Mouse (Mus musculus) heart, postnatal 14 days (tissue): ENCODE measurements around the gene Ccn1. TPM values are rescaled to one million over a fixed set of nuclear protein-coding genes. Genes with fewer than 3 reads are reported as not detected.

Experiments used
- DNase-seq, 2 experiments: peaks; one replicate each; pipeline ENCODE4 v3.0.0; 2021 to 2022
- intact Hi-C: fragments of 180-260 bp; cut with DNase I; formaldehyde crosslinking; loops from one replicate; pipeline ENCODE4 v1.15.1; 2025
- long read RNA-seq, 2 experiments: library from polyadenylated mRNA; stranded (forward); transcript quantifications; one replicate each; pipeline ENCODE4 v2.0.0; 2021
- total RNA-seq, 2 experiments: library from RNA; stranded (reverse); gene quantifications; 2 replicates each; pipeline ENCODE4 v1.2.3; 2021

Ccn1 gene
- 10 to 100 TPM; 29.1 to 29.7 TPM for total RNA-seq
- long read RNA-seq, experiment 1, transcript Ccn1-201 (5 exons, 2,019 nt), result major isoform, 29 of 33 reads
- long read RNA-seq, experiment 1, partial matches to known transcripts, result 1 of 33 reads
- long read RNA-seq, experiment 1, other reads (novel, unspliced or antisense), result 3 of 33 reads
- long read RNA-seq, experiment 2, transcript Ccn1-201 (5 exons, 2,019 nt), result major isoform, 43 of 45 reads
- long read RNA-seq, experiment 2, partial matches to known transcripts, result 2 of 45 reads
- long read RNA-seq, experiment 2, other reads (novel, unspliced or antisense), result 0 of 45 reads

DNA sequence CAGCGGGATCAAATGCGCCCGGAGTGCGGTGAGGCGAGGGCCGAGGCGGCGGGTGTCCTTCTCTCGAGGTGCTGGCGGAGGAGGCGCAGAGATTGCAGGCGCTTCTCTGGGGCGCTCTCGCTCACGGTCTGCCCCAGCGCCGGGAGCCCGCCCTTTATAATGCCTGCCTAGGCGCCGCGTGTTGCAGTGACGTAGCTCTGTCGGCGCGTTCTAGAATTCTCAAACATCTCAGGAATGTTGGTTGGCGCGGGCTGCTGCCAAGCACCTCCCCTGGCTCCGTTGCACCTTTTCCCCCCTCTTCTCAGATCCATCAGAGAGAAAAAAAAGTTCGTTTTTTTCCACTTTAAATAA lies at the start of gene Ccn1:
Gene Ccn1, minus strand, starts transcription at position 130 of the 351 bp plus-strand sequence.
- peak; percentile 89 to 92 for DNase-seq
- intact Hi-C loops, result loop anchor here (2.0 to 5.0 kb wide), 5 partner anchors 57 to 272 kb away; partner anchors contain the start of gene Bcl10

DNA sequence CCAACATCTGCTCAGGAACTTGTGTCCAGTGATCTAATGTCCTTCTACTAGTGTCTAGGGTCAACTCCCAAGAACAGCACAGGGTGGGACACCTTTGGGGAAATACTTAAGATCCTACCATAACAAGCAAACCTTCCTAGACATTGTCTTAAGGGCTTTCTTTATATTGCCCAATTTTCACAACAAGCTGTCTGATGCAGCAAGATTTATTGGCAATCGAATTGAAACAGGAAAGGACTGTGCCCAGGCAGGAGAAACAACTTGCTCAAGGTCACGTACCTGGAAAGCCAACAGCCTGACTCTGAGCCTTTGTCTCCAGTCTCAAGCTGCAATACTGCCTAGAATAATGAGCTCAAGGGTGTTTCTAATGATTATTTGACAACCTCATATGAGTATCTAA lies 43.6 kb upstream of the Ccn1 start:
- DNase-seq, result no peak
- intact Hi-C loops, result no loop called here

DNA sequence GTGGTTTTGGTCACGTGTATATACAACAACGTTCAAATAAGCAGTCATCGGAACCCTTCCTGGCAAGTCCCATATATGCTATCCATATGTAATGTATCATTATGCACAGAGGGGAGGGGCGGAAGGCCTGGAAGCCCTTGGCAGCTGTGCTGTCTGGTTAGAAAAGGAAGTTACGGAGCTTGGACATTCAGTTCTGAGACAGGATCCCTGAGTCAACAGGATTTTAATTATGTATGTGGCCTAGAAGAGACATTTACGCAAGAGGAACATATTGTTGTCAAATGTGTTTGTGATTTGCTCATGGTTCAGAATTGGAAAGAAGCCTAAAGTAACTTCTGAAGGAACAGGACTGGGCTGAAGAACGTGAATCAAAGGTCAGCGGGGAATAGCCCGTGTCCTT lies 42.3 kb upstream of the Ccn1 start:
- intact Hi-C loops, result no loop called here
- DNase-seq, result peak in 1 of 2 experiments; percentile 9

DNA sequence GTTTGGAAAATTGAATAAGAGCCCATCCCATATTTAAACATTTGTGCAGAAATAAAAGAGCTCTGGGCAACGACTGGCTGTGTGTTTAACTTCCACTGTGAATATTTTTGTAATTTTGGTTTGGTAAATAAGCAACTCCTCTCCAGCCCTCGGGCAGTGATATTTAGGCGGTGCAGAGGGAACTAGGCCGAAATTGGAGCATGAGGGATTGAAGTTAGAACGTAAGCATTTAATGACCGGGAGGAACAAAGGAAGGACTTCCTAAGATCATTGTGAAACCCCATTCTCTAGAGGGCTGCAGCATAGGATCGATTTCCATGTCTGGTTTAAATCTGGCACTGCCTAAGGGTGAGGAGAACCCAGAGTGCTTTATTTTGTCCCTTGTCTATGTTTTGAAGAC lies 41.6 kb upstream of the Ccn1 start:
- DNase-seq, result no peak
- intact Hi-C loops, result no loop called here

DNA sequence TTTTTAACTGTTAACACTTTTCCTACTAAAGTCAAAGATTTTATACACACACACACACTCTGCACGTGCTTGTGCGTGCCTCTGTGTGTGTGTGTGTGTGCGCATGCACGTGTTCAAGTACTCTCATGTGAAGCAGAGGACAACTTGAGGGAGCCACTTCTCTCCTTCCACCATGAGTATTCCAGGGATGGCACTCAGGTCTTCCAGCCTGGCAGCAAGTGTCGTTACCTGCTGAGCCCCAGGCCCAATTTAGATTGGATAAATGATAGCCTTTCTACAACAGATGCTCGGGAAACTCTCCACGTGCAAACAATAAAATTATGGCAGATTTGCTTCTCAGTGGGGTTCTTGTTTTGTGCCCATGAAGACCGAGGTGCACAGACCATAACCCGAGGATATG lies 39.5 kb upstream of the Ccn1 start:
- no peak for DNase-seq
- intact Hi-C loops, result no loop called here

DNA sequence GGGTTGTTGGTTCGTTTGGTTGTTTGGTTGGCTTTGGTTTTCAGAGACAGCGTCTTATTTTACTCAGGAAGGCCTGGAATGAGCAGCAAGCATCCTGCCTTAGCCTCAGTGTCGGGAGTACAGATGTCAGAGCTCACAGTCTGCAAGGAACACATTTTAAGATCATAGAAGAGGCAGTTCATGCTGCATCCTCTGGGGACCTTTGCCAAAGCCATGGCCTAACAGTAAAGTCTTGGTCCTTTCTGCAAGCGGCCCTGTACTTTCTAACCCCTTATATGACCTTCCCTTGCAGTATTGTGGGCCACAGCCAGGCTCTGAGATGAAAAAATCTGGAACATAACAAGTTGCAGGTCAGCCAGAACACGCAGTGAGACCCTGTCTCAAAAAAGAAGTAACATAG lies 38.1 kb upstream of the Ccn1 start:
- DNase-seq, result no peak
- intact Hi-C loops, result no loop called here

DNA sequence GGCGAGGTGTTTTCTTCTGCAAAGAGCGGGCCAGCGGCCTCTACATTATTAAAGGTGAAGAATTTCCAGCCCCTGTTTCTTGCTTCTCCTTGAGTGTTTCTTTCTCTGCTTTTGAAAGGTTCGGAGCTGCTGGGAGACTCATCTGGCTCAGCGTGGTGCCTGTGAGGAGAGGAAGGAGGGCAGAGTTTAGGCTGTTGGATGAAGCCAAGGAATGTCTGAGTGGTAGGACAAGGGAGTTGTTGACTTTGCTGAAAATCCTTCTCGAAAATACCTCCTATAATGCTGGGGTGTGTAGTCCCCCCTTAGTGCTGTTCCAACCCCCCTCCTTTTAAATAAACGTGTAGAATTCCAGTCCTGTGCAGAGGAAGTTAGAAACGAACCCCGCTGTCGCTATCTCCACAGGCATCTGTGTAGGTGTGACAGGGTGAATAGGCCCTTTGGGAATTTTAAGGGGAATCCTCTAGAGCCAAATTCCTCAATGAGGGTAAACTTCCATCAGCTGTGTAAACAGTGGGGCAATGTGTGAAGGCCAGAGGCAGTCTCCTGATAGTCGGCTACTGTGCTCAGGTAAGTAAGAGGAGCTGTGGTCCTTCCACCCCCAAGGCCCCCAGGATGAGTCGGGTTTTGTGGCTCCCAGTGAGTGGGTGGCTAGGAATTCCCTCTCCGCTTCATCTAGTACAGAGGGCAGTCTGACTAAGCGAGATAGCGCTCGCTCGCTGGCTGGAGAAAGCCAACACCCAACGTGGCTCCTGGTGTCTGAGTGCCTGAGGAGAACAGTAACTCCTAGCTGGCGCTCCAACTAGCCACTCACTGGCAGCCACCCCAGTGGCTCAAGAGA lies 35.0 kb upstream of the Ccn1 start:
- peak; percentile 20 to 37 for DNase-seq
- intact Hi-C loops, result no loop called here

DNA sequence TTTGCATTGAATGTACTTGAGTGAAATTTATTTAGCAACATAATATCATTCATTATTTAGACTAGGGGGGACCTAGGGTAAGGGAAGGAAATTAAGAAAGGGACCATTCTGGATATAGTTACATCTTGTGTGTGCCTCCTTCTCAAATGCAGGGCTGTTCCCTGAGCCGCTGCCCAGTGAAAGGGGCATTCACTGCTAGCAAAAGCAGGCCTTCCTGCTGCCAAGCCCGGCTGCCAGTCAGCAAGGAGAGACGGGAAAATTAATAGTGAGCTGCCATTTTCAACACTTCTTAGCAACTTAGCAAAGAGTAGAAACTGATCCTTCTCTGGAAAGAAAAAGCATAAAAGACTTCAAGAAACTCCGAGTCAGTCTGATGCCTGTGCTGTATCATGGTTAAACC lies 34.4 kb upstream of the Ccn1 start:
- intact Hi-C loops, result no loop called here

DNA sequence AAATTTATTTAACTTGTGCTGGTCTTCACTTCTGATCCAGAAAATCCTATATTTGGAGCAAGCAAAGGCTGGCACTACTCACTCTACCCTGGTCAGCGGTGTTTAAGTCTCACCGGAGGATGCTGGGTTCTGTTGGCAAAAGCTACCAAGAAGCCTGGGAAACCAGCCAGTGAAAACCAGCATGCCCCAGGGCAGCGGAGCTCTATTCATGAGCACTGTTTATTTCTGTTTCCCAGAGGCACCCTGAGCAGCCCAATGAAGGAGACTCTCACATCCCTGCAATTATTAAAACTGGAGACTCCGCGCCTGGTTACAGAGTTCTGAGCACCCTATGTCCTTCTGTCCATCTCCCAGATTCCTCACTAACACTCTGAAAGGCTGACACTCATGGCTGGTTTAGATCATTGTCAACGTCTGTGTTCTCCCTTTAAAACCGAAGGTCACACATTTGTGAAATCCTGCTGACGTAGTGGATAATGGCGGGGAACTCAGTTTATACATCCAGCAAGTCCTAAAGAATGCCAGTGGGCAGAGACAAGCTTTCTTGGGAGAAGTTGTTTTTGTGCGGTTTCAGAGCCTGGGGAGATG lies 31.7 kb upstream of the Ccn1 start:
- intact Hi-C loops, result no loop called here
- peak; percentile 44 to 56 for DNase-seq

More for the DNA sequence above, 34.4 kb upstream of the Ccn1 start:
- DNase-seq, result no peak

DNA sequence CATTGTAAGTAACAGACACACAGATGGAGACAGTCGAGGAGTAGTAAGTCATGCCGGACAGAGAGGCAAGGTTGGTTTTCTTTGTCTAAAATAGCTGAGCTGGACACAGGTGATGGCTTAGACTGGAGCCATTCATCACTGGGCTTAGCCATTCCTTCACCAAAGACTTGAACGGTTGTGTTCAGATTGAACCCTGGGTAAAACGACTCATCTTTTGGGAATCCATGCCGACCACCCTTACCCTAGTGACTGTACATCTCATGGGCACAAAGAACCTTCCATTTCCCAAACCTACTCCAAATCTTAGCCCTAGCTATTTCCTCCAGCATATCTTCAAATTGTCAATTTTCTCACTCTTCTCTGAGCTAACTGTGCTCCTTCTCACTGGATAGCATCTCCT lies 30.9 kb upstream of the Ccn1 start:
- no peak for DNase-seq
- intact Hi-C loops, result no loop called here

DNA sequence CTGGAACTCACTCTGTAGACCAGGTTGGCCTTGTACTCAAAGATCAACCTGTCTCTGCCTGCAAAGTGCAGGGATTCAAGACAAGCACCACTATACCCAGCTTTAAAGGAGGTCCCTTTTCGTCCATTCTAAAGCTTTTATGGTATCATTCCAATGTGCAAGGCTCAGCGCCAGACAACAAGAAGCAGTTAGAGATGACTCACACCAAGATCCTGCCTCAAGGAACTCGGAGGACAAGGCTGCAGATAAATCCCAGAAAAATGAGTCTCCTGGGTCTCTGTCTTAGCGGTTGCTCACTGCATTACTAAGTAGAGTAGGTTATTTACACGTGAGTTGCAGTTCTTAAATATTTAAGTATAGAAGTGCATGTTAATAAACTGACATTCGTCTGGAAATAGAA lies 26.4 kb upstream of the Ccn1 start:
- no peak for DNase-seq
- intact Hi-C loops, result no loop called here

DNA sequence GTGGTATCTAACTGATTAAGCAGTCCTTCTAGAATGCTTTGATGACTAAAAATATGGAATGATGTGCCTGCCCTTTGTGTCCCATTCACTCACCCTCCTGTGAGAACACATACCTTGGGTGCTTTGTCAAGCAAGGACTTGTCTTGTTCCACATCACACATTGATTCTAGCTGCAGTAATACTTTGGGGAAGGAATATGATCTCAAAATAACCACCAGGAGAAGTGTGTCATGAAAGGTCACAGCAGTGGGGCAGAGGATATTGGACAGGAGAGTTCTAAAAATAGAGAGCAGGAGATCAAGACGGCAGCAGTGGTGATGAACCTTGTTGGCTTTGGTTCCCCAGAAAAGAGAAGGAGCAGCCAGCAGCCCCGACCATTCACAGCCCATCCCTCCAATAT lies 25.0 kb upstream of the Ccn1 start:
- intact Hi-C loops, result no loop called here
- no peak for DNase-seq

DNA sequence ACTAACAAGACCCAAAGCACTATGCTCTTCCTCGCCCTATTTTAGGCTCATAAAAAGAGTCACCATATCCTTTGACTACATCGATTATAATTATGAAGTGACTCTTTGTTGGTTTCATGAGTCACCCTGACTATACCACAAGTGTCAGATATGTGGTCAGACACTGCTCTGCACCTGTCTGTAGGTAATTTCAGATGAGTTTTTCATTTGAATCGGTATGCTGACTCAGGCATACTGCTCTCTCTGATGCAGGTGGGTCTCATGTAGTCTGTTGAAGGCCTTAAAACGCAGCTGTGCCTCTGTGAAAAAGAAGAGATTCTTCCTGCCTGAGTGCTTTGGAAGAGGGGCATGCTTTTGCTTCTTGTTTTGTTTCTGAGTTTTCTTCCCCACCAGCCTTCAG lies 16.6 kb upstream of the Ccn1 start:
- intact Hi-C loops, result no loop called here
- DNase-seq, result no peak

DNA sequence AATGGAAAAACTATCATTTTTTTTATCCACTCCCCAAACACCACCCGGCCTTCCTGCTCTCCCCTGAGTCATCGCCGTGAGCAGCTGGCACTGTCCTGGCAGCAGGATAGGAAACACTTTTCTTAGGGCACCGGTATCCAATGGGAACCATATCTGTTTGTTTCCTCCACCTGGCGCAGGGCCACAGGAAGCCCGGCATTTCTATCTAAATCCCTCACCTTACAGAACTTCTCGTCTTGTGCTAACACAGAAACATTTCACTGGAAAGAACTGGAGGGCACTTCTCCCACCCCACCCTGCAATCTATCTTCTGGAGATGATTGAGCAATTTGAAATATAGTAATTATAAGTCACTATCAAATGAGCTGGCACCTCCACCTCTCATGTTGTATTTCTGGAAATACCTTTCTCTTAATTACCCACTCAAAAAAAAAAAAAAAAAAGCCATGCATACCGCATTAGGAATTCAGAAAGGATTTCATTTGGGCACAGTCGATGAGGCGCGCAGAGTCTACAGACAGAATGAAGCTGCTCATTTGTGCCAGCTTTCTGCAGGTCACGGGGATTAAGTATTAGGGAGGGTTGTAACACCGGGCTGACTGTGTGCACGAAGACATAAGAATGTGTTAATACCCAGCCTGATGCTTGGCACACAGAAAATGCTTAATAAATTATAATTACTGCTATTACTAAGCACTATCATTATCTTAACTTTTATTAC lies 7.4 kb upstream of the Ccn1 start:
- peak; percentile 52 to 57 for DNase-seq
- intact Hi-C loops, result no loop called here

DNA sequence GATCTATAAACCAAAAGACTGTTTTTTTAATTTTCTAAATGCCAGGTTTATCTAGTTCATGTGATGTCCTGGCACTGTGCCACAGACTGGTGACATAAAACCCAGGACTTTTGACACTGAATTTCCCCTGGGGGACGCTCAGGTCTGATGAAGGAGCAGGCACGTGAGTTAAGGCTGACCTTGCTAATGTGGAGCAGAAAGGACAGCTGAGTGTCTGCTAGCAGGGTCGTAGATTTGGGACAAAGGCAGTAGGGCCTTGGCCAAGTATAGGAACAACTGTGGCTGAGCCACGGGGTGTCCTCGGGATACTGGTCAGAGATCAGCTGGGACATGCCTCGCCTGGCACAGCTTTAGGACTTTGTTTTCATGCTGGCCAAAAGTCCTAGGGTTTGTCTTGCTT lies 5.2 kb upstream of the Ccn1 start:
- intact Hi-C loops, result no loop called here

DNA sequence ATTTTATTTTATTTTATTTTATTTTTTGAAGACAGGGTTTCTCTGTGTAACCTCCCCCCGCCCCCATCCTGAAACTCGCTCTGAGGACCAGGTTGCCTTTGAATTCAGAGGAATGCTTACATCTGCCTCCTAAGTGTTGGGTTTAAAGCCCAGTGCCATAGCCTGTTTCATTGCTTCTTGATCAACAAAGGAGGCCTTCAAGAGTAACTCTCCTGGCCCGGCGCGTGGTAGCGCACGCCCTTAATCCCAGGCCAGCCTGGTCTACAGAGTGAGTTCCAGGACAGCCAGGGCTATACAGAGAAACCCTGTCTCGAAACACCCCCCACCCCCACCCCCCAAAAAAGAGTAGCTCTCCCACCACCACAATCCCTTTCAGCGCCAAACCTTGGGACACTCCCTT lies 4.2 kb upstream of the Ccn1 start:
- intact Hi-C loops, result no loop called here
- no peak for DNase-seq

More for the DNA sequence above, 5.2 kb upstream of the Ccn1 start:
- DNase-seq, result no peak

DNA sequence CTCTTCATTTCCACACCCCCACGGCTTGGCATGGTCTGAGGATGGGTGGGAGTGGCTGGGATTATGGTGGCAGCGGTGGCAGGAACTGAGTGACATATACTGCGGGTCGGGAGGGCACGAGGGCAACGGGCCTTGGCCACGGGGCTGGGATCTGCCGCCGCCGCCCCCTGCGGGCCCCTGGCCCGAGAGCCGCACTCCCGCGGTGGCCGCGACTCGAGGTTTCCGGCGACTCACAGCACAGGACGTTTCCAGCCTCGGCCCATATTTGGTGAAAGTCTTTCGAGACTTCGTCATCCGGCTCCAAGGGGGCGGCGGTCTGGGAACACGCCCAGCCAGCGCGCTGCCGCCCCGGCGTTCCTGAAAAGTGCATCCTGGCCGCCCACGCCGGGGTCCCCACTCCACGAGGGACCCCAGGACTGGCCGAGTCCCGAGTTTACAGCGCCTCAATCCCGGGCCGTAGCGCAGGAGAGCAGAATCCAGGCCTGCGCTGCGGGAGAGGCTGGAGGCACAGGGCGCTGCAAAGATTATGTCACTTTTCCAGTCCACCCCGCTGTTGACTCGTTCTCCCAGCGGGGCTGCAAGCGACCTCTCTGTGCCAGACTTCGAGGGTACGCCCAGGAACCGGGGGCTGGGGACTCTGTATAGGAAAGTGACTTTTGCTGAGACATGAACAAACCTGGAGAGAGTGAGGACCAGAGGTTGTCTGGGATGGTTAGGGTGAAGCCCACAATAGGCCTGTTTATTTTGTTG lies 3.6 kb upstream of the Ccn1 start:
- intact Hi-C loops, result no loop called here
- peak; percentile 81 to 82 for DNase-seq

DNA sequence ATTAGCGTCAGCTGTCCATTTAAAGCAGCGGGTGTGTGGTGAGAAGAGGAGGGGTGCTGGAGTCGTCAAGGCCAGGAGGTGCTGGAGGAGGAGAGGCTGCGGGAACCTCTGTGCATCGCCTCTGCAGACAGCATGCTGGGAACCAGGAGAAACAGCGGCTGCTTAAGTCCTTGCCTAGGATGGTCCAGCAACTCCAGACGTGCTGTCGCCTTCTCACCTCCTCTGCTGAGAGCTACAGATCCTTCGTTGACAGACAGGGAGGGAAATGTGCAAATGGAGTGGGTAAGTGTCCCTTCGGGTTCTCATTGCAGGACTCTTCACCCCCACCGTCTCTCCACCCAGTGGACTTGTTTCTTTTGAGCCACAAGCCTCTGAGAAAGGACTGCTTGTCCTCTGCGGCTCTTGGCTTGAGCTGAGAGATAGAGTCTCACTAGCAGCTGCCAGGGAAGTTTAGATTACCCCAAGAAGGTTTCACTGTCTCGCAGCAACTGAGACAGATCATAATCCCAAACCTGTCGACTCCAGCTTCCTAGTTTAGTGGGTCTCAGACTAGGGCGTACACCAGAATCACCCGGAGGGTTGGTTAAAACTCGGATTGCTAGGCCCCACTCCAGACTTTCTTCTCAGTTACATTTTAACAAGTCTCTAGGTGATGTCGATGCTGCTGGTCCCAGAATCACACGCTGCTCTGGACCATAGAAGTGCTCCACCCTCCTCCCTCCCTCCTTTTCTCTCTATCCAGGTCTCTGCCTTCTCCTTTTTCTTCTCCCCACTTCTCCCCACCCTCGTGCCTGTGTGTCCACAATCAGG lies 2.7 kb upstream of the Ccn1 start:
- intact Hi-C loops, result no loop called here
- DNase-seq, result peak; percentile 37 to 45

DNA sequence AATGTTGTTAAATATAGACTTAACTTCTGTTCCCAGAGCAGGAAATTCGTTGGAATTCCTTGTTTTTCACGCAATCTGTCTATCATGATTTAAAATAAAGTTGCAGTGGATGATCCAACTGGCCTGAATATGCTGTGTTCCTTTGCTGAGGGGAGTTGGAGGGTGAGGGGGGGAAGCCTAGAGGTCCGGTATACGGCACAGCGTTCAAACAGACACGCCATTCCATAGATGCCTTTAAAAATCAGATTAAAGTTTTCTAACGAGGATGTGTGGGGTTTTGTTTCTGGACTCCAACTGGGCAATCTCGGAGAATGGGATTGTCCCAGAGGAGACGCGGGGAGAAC lies 2.2 kb upstream of the Ccn1 start:
- no peak for DNase-seq
- intact Hi-C loops, result no loop called here
